Mouse (Mus musculus): Measurements from ENCODE around the gene Spata7.

DNA sequence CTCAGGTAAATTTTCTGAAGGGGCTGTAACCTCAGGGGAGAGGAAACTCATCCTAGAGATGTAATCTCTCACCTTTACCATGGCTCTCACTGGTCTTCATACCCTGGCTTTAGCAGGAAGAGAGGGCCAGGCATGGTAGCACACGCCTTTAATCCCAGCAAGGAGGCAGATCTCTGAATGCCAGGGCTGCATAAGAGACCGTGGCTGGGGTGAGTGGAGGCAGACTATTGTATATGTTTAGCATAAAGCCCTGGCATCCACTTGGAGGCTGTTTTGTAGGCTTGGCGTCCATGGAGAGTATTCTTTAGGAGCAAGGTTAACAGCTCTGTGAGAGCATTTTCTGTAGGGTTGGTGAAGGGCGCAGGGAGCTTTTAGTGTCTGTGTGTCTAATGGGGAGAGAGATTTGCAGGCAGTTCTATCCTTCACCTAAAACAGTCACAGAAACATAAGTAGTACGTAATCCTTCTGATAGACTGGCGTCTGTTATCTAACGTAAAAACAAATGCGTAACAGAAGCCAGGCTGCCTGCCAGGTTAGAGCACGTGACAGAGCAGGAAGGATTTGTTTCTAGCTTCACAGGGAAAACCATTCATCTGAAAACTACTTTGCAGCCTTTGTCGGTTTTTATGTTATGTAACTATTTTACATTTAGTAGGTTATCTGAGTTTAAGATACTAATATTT, 40.3 kb downstream of the Spata7 start:
- TF ChIP-seq CTCF (IDR thresholded peaks at IDR 0.05; ENCODE audit: low read depth) (no peak), EP300 (optimal IDR thresholded peaks at IDR 0.05) (no peak)
